Mouse (Mus musculus): ENCODE measurements around the gene Sox15. TPM values are rescaled to one million over a fixed set of nuclear protein-coding genes. Genes with fewer than 3 reads are reported as not detected.
A peak's percentile ranks its signal among the peaks of the same experiment; 100 is the strongest.

Gene Sox15
- polyA plus RNA-seq, 2 experiments, result not detected

- WGBS (ENCODE audit: insufficient replicate concordance), result under 1% methylated on average over 40 of the region's 50 CpGs
- peak; percentile 64 for ATAC-seq (ENCODE audit: insufficient read depth)
- DNase-seq (ENCODE audit: low read depth in 3 of 3, low spot score in 3 of 3), result no peak
Observed at GRCm38 (mm10) chr11:69633128-69633866, 21.8 kb upstream of the Sox15 start.

GRCm38 (mm10) chr11:69635471-69635870 is 19.6 kb upstream of the Sox15 start:
- 76% methylated on average over 3 of the region's 3 CpGs for WGBS (ENCODE audit: insufficient replicate concordance)
- peaks cover 20 to 21% of the 10 kb centered on the region in 2 experiments for H3K4me1 ChIP-seq (replicated peaks; ENCODE audit: control insufficient read depth in 2 of 2, insufficient read depth in 2 of 2, low read length in 1 of 2)
- no peak for DNase-seq (ENCODE audit: low read depth in 3 of 3, low spot score in 3 of 3)
- no peak overlapping the region for H3K4me3 ChIP-seq (ENCODE audit: insufficient read depth in 1 of 2, low read depth in 2 of 2, low read length in 2 of 2)
- H3K27me3 ChIP-seq (ENCODE audit: control insufficient read depth, insufficient read depth, low read length), result no peaks in the 10 kb centered on the region
- no peaks in the 10 kb centered on the region for H3K9me3 ChIP-seq (ENCODE audit: control insufficient read depth, low read length)
- ATAC-seq (ENCODE audit: insufficient read depth), result no peak
- H3K36me3 ChIP-seq (replicated peaks; ENCODE audit: control insufficient read depth, insufficient read depth, low read depth), result peaks cover 12% of the 10 kb centered on the region
- H3K27ac ChIP-seq, result no peak overlapping the region
- TF ChIP-seq EP300 (IDR thresholded peaks at IDR 0.05; ENCODE audit: low read depth) (no peak), CTCF (IDR thresholded peaks at IDR 0.05; ENCODE audit: low read depth) (no peak)
- H3K9ac ChIP-seq (replicated peaks), result no peak overlapping the region
- H3K4me2 ChIP-seq (ENCODE audit: low read depth), result peak overlapping the region; percentile 91

More at GRCm38 (mm10) chr11:69633128-69633866, 21.8 kb upstream of the Sox15 start:
- Histone ChIP-seq H3K4me1 (replicated peaks; ENCODE audit: control insufficient read depth in 2 of 2, insufficient read depth in 2 of 2, low read length in 1 of 2) (peaks cover 20 to 21% of the 10 kb centered on the region in 2 experiments), H3K4me3 (ENCODE audit: insufficient read depth in 1 of 2, low read depth in 2 of 2, low read length in 2 of 2) (peak overlapping the region; percentile 85 to 97), H3K9me3 (ENCODE audit: control insufficient read depth, low read length) (no peaks in the 10 kb centered on the region), H3K4me2 (ENCODE audit: low read depth) (peak overlapping the region; percentile 91), H3K27me3 (ENCODE audit: control insufficient read depth, insufficient read depth, low read length) (no peaks in the 10 kb centered on the region), H3K36me3 (replicated peaks; ENCODE audit: control insufficient read depth, insufficient read depth, low read depth) (peaks cover 2% of the 10 kb centered on the region; the same call in 1 of the 2 replicates), H3K9ac (replicated peaks) (peak overlapping the region; percentile 92), H3K27ac (peak overlapping the region; percentile 79)
- TF ChIP-seq EP300 (IDR thresholded peaks at IDR 0.05; ENCODE audit: low read depth) (no peak), CTCF (IDR thresholded peaks at IDR 0.05; ENCODE audit: low read depth) (no peak)

- Histone ChIP-seq H3K27me3 (ENCODE audit: control insufficient read depth, insufficient read depth, low read length) (no peaks in the 10 kb centered on the region), H3K4me2 (ENCODE audit: low read depth) (no peak overlapping the region), H3K4me1 (replicated peaks; ENCODE audit: control insufficient read depth in 2 of 2, insufficient read depth in 2 of 2, low read length in 1 of 2) (no peaks in the 10 kb centered on the region), H3K4me3 (ENCODE audit: insufficient read depth in 1 of 2, low read depth in 2 of 2, low read length in 2 of 2) (no peak overlapping the region), H3K27ac (no peak overlapping the region), H3K9ac (replicated peaks) (no peak overlapping the region), H3K36me3 (replicated peaks; ENCODE audit: control insufficient read depth, insufficient read depth, low read depth) (peaks cover 79% of the 10 kb centered on the region), H3K9me3 (ENCODE audit: control insufficient read depth, low read length) (no peaks in the 10 kb centered on the region)
- WGBS (ENCODE audit: insufficient replicate concordance), result 84% methylated on average over 5 of the region's 5 CpGs
- DNase-seq (ENCODE audit: low read depth in 3 of 3, low spot score in 3 of 3) (no peak), ATAC-seq (ENCODE audit: insufficient read depth) (no peak)
- TF ChIP-seq EP300 (IDR thresholded peaks at IDR 0.05; ENCODE audit: low read depth) (no peak), CTCF (IDR thresholded peaks at IDR 0.05; ENCODE audit: low read depth) (no peak)
Observed at GRCm38 (mm10) chr11:69645860-69646259, 9.3 kb upstream of the Sox15 start.

GRCm38 (mm10) chr11:69653399-69653798 is 1.7 kb upstream of the Sox15 start:
- WGBS (ENCODE audit: insufficient replicate concordance), result 74% methylated on average over 5 of the region's 5 CpGs

GRCm38 (mm10) chr11:69654760-69655159 is 354 bp upstream of the Sox15 start:
- no peak for TF ChIP-seq CTCF (IDR thresholded peaks at IDR 0.05; ENCODE audit: low read depth)
- TF ChIP-seq EP300 (IDR thresholded peaks at IDR 0.05; ENCODE audit: low read depth), result no peak
- Histone ChIP-seq H3K4me3 (ENCODE audit: insufficient read depth in 1 of 2, low read depth in 2 of 2, low read length in 2 of 2) (no peak overlapping the region), H3K27ac (no peak overlapping the region), H3K9me3 (ENCODE audit: control insufficient read depth, low read length) (no peaks in the 10 kb centered on the region), H3K4me1 (replicated peaks; ENCODE audit: control insufficient read depth in 2 of 2, insufficient read depth in 2 of 2, low read length in 1 of 2) (peaks cover 3 to 9% of the 10 kb centered on the region in 2 experiments), H3K36me3 (replicated peaks; ENCODE audit: control insufficient read depth, insufficient read depth, low read depth) (peaks cover 51% of the 10 kb centered on the region), H3K27me3 (ENCODE audit: control insufficient read depth, insufficient read depth, low read length) (no peaks in the 10 kb centered on the region), H3K4me2 (ENCODE audit: low read depth) (no peak overlapping the region), H3K9ac (replicated peaks) (no peak overlapping the region)
- no peak for DNase-seq (ENCODE audit: low read depth in 3 of 3, low spot score in 3 of 3)
- 39% methylated on average over 9 of the region's 9 CpGs for WGBS (ENCODE audit: insufficient replicate concordance)
- no peak for ATAC-seq (ENCODE audit: insufficient read depth)

More at GRCm38 (mm10) chr11:69653399-69653798, 1.7 kb upstream of the Sox15 start:
- no peak for TF ChIP-seq CTCF (IDR thresholded peaks at IDR 0.05; ENCODE audit: low read depth)
- no peak for TF ChIP-seq EP300 (IDR thresholded peaks at IDR 0.05; ENCODE audit: low read depth)
- Histone ChIP-seq H3K36me3 (replicated peaks; ENCODE audit: control insufficient read depth, insufficient read depth, low read depth) (peaks cover 55% of the 10 kb centered on the region), H3K9me3 (ENCODE audit: control insufficient read depth, low read length) (no peaks in the 10 kb centered on the region), H3K4me3 (ENCODE audit: insufficient read depth in 1 of 2, low read depth in 2 of 2, low read length in 2 of 2) (no peak overlapping the region), H3K9ac (replicated peaks) (no peak overlapping the region), H3K27ac (no peak overlapping the region), H3K4me1 (replicated peaks; ENCODE audit: control insufficient read depth in 2 of 2, insufficient read depth in 2 of 2, low read length in 1 of 2) (peaks cover 3 to 9% of the 10 kb centered on the region in 2 experiments), H3K27me3 (ENCODE audit: control insufficient read depth, insufficient read depth, low read length) (no peaks in the 10 kb centered on the region), H3K4me2 (ENCODE audit: low read depth) (no peak overlapping the region)
- DNase-seq (ENCODE audit: low read depth in 3 of 3, low spot score in 3 of 3) (no peak), ATAC-seq (ENCODE audit: insufficient read depth) (no peak)
